Mouse (Mus musculus): Measurements from ENCODE around the gene Cntnap5b.

GRCm38 (mm10) chr1:100006021-100006745 lies 233.6 kb downstream of the Cntnap5b start:
- TF ChIP-seq POLR2A (IDR thresholded peaks at IDR 0.05; ENCODE audit: borderline replicate concordance, low read depth, low read length) = no peak
- TF ChIP-seq CTCF (IDR thresholded peaks at IDR 0.05; ENCODE audit: low read depth, low read length) = no peak
